Mouse (Mus musculus) hindbrain, embryonic 14.5 days (tissue): ENCODE measurements around the gene Trpm2. TPM values are rescaled to one million over a fixed set of nuclear protein-coding genes. Genes with fewer than 3 reads are reported as not detected.

ENCODE experiments used
- ATAC-seq: fragments of 200-750 bp; cut with Nextera tagmentation; 2 replicates; pipeline ENCODE4 v1.8.0; 2017; ENCODE audit warnings: moderate number of reproducible peaks, mild to moderate bottlenecking, moderate TSS enrichment, moderate library complexity; ENCODE audit not compliant: low FRiP score
- DNase-seq: peaks from one replicate; pipeline ENCODE4 v3.0.0-alpha.2; 2015; ENCODE audit warnings: low spot score
- H3K27ac ChIP-seq: fragments of 300-500 bp; sonication (generic); 2 replicates; pipeline ENCODE4 v1.5.1; 2014; ENCODE audit warnings: mild to moderate bottlenecking, moderate library complexity
- H3K27me3 ChIP-seq: fragments of 300-500 bp; sonication (generic); 2 replicates; pipeline ENCODE4 v1.6.1; 2014; ENCODE audit warnings: mild to moderate bottlenecking, low read length, mixed read lengths; ENCODE audit not compliant: control insufficient read depth, insufficient read depth
- H3K36me3 ChIP-seq: fragments of 300-500 bp; sonication (generic); replicated peaks from 2 replicates; pipeline ENCODE4 v1.6.1; 2014; ENCODE audit not compliant: control insufficient read depth, insufficient read depth
- H3K4me1 ChIP-seq: fragments of 300-500 bp; sonication (generic); replicated peaks from 2 replicates; pipeline ENCODE4 v1.6.1; 2014; ENCODE audit warnings: antibody characterized with exemption, low read length, mixed read lengths; ENCODE audit not compliant: control insufficient read depth, insufficient read depth
- H3K4me2 ChIP-seq: fragments of 300-500 bp; sonication (generic); replicated peaks from 2 replicates; pipeline ENCODE4 v1.6.1; 2014; ENCODE audit warnings: mild to moderate bottlenecking, moderate library complexity
- H3K4me3 ChIP-seq: fragments of 300-500 bp; sonication (generic); replicated peaks from 2 replicates; pipeline ENCODE4 v1.5.1; 2014; ENCODE audit warnings: mild to moderate bottlenecking, low read length
- H3K9ac ChIP-seq: fragments of 300-500 bp; sonication (generic); 2 replicates; pipeline ENCODE4 v1.6.1; 2014
- H3K9me3 ChIP-seq: fragments of 300-500 bp; sonication (generic); 2 replicates; pipeline ENCODE4 v1.6.1; 2016; ENCODE audit warnings: low read length; ENCODE audit not compliant: control insufficient read depth
- WGBS: fragments of 180-500 bp; shearing (Covaris S2); extraction: QIAGEN DNeasy Blood & Tissue Kit; methylation state at CpG from one replicate; pipeline ENCODE4 v1.1.7; 2014; 5-methylcytosine and 5-hydroxymethylcytosine counted together
- polyA plus RNA-seq: library from polyadenylated mRNA; unstranded; fragments of >200 nt; fragmentation: Nextera tagmentation; extraction: Ambion mirVana; gene quantifications from 2 replicates; pipeline ENCODE4 v1.2.1, GENCODE M21; 2014

Gene Trpm2
- polyA plus RNA-seq, 1 experiment from 2014 or later, result 6.3 TPM

DNA sequence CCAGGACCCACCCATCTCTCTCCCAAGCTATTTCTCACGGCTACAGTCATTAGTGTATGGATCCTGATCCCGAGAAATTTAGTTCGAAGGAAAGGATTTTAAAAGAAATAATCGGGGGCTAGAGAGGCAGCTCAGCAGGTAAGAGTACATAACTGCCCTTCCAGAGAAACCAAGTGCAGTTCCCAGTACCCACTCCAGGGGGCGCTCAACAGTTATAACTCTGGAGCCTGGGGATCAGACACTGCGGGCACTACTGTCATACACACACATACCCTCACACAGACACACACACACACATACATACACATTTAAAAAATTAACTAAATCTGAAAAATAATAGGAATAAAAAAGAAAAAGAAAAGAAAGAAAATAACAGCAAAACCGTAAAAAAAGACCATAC lies 44.2 kb downstream of the Trpm2 start:
- no peaks in the 10 kb centered on the region for H3K9me3 ChIP-seq
- 42% methylated on average over 7 of the region's 7 CpGs for WGBS
- ATAC-seq (no peak), DNase-seq (no peak)
- H3K36me3 ChIP-seq, result no peaks in the 10 kb centered on the region
- H3K27me3 ChIP-seq, result no peaks in the 10 kb centered on the region
- H3K4me2 ChIP-seq, result no peak overlapping the region
- H3K9ac ChIP-seq, result no peak overlapping the region
- no peak overlapping the region for H3K4me3 ChIP-seq
- H3K4me1 ChIP-seq, result no peaks in the 10 kb centered on the region
- H3K27ac ChIP-seq, result no peak overlapping the region

DNA sequence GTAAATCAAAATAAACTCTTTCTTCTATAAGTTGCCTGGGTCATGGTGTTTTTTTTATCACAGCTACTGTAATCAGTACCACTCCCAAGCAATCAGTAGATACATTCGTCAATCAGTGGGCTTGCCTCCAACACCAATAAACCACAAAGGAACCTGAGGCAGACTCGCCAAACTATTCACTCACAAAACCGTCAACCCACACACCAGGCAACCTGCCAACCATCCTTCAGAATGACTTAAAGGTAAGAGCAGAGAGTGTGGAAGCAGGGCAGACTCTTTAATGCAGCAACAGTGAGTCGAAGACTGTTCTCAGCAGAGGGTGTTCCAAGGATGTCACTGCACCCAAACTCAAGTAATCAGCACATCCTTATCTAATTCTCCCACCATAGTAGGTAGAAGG lies 47.7 kb downstream of the Trpm2 start:
- no peak for DNase-seq
- no peak overlapping the region for H3K4me2 ChIP-seq
- no peak overlapping the region for H3K9ac ChIP-seq
- WGBS, result 74% methylated on average over 4 of the region's 4 CpGs
- no peaks in the 10 kb centered on the region for H3K9me3 ChIP-seq
- H3K4me3 ChIP-seq, result no peak overlapping the region
- no peak overlapping the region for H3K27ac ChIP-seq
- no peaks in the 10 kb centered on the region for H3K4me1 ChIP-seq
- no peak for ATAC-seq
- no peaks in the 10 kb centered on the region for H3K36me3 ChIP-seq
- H3K27me3 ChIP-seq, result no peaks in the 10 kb centered on the region

GRCm38 (mm10) chr10:77921009-77921408 lies 49.4 kb downstream of the Trpm2 start:
- no peak for ATAC-seq
- H3K4me3 ChIP-seq, result no peak overlapping the region

DNA sequence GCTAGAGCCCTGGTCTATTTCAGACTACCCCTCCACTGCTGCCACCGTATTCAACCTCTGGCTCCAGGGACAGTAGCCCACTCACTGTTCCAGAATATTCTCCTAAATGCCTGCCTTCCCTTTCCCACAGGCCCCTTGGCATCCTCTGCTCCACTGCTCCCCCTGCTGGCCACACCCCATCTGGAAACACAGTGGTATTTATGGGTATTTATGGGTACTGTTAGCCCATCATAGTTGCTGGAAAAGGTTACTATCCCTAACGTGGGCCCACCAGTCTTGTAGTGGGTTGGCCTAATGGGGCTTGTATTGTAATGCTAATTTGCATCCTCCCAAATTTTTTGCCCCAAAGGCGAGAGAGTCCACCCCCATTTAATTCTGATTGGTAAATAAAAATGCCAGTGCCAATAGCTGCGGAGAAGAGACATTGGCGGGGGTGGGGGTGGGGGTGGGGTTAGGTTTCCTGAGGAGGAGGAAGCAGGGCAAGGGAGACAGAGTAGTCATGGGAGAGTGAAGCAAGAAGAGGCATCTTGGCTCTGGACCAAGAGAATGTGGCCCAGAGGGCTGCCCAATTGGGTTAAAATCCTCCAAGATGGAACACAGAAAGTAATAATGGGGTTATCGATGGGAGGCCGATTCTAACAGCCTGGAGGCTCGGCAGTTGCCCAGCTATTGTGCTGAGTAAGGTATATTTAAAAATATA lies 53.6 kb downstream of the Trpm2 start:
- DNase-seq (no peak), ATAC-seq (no peak)
- no peak overlapping the region for H3K27ac ChIP-seq
- H3K4me3 ChIP-seq, result no peak overlapping the region
- no peaks in the 10 kb centered on the region for H3K9me3 ChIP-seq
- H3K4me2 ChIP-seq, result no peak overlapping the region
- no peaks in the 10 kb centered on the region for H3K36me3 ChIP-seq
- H3K9ac ChIP-seq, result no peak overlapping the region
- H3K27me3 ChIP-seq, result no peaks in the 10 kb centered on the region
- no peaks in the 10 kb centered on the region for H3K4me1 ChIP-seq
- WGBS, result 57% methylated on average over 8 of the region's 8 CpGs

More at GRCm38 (mm10) chr10:77921009-77921408, 49.4 kb downstream of the Trpm2 start:
- Histone ChIP-seq H3K9me3 (no peaks in the 10 kb centered on the region), H3K4me1 (no peaks in the 10 kb centered on the region), H3K9ac (no peak overlapping the region), H3K27me3 (no peaks in the 10 kb centered on the region), H3K27ac (no peak overlapping the region), H3K36me3 (no peaks in the 10 kb centered on the region), H3K4me2 (no peak overlapping the region)
- WGBS, result 75% methylated on average over 5 of the region's 5 CpGs
- no peak for DNase-seq

DNA sequence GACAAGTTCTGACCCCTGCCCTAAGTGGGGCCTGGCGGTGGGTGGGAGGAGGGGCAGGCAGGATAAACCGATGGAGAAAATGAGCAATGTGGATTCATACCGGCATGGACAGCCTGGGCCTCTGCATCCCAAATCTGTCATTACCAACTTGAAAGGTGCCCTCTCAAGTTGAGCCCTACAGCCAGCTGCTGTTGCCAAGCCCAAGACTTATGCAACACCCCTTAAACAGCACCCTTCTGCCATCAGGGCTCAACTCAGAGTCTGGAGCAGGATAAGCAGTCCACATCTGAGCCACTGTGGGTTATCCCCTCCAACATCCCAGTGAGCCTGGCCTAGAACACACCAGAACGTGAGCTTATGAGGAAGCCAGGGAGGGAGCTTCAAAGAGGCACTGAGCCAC lies 57.1 kb downstream of the Trpm2 start:
- 78% methylated on average over 4 of the region's 4 CpGs for WGBS
- Histone ChIP-seq H3K9ac (no peak overlapping the region), H3K27me3 (no peaks in the 10 kb centered on the region), H3K4me2 (no peak overlapping the region), H3K4me3 (no peak overlapping the region), H3K4me1 (no peaks in the 10 kb centered on the region), H3K9me3 (no peaks in the 10 kb centered on the region), H3K27ac (no peak overlapping the region), H3K36me3 (no peaks in the 10 kb centered on the region)
- no peak for DNase-seq
- no peak for ATAC-seq

DNA sequence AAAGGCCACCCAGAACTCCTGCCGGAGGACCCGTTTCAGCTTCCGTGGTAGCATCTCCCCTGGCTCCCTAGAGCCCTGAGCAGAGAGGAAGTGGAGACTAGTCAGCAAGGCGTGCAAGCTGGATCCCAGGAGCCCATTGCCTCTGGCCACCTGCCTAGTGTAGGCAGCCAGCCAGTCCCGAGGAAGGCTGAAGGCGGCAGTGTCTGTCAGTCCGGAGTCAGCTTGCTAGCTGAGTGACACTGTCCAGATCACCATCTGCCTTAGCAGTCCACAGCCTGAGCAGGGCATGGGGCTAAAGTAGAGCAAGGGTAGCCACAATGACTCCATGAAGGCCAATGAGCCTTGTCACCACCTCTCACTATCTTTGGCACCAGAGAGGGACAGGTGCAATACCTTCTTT lies 57.8 kb downstream of the Trpm2 start:
- DNase-seq (no peak), ATAC-seq (no peak)
- Histone ChIP-seq H3K4me2 (no peak overlapping the region), H3K9ac (no peak overlapping the region), H3K4me1 (no peaks in the 10 kb centered on the region), H3K27ac (no peak overlapping the region), H3K36me3 (no peaks in the 10 kb centered on the region), H3K9me3 (no peaks in the 10 kb centered on the region), H3K4me3 (no peak overlapping the region), H3K27me3 (no peaks in the 10 kb centered on the region)
- 74% methylated on average over 7 of the region's 7 CpGs for WGBS

- Histone ChIP-seq H3K27ac (peak overlapping the region; percentile 71), H3K9ac (peak overlapping the region; percentile 73), H3K4me3 (peak overlapping the region; percentile 69), H3K4me1 (peaks cover 8% of the 10 kb centered on the region; the same call in 1 of the 2 replicates), H3K9me3 (no peaks in the 10 kb centered on the region), H3K36me3 (no peaks in the 10 kb centered on the region), H3K4me2 (peak overlapping the region; percentile 81), H3K27me3 (no peaks in the 10 kb centered on the region)
- peak; percentile 77 for DNase-seq
- 5% methylated on average over 35 of the region's 35 CpGs for WGBS
- peak; percentile 91 for ATAC-seq
Observed at GRCm38 (mm10) chr10:77902894-77903715, 67.3 kb downstream of the Trpm2 start.

DNA sequence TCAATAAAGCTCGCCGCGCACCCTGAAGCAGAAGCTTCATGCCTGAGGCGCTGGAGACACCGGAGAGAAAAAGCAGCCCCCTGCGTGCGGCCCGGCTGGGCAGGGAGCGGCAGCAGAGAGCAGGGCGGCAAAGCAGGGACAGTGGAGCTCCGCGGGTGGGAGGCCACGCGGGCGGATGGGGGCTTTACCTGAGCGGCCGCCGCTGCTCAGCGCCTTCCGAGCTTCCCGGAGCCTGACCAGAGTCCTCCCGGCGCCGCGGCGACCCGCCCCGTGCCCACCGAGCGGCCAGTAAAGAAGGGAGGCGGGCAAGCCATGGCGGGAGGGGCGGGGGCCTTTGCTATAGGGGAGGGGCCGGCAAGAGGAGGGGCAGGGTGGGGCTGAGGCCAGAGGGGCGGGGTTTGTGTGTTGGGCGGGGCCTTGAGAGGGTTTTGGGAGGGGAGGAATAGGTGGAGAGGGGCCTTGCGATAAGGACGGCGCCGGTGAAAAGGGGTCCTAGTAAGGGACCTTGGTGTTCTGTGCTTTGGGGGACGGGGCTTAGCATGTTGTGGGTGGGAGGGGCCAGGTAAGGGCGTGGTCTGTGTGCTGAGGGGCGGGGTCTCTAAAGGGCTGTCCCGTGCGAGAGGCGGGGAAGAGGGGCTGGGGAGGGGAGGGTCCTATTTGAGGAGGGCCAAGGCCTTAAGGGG lies 68.0 kb downstream of the Trpm2 start, which contains the start of gene Lrrc3:
Gene Lrrc3 (minus strand): TSS at position 326 of the 683 bp plus-strand sequence.
- no peaks in the 10 kb centered on the region for H3K27me3 ChIP-seq
- peak; percentile 74 for ATAC-seq
- peak; percentile 55 for DNase-seq
- peak within 1 kb of the TSS; percentile 71 for H3K27ac ChIP-seq
- no peaks in the 10 kb centered on the region for H3K36me3 ChIP-seq
- H3K9me3 ChIP-seq, result no peaks in the 10 kb centered on the region
- peak within 1 kb of the TSS; percentile 73 for H3K9ac ChIP-seq
- H3K4me1 ChIP-seq, result peaks cover 8% of the 10 kb centered on the region; the same call in 1 of the 2 replicates
- WGBS, result under 1% methylated on average over 43 of the region's 46 CpGs
- H3K4me2 ChIP-seq, result peak within 1 kb of the TSS; percentile 81
- H3K4me3 ChIP-seq, result peak within 1 kb of the TSS; percentile 69

- peak; percentile 32 for ATAC-seq
- Histone ChIP-seq H3K27ac (peak overlapping the region; percentile 71), H3K9ac (peak overlapping the region; percentile 73), H3K4me1 (peaks cover 8% of the 10 kb centered on the region; the same call in 1 of the 2 replicates), H3K27me3 (no peaks in the 10 kb centered on the region), H3K4me3 (peak overlapping the region; percentile 69), H3K36me3 (no peaks in the 10 kb centered on the region), H3K9me3 (no peaks in the 10 kb centered on the region), H3K4me2 (peak overlapping the region; percentile 81)
- DNase-seq, result no peak
- 2% methylated on average over 14 of the region's 14 CpGs for WGBS
Observed at GRCm38 (mm10) chr10:77901871-77902210, 68.5 kb downstream of the Trpm2 start.
